Mouse (Mus musculus) neural tube, embryonic 11.5 days (tissue): ENCODE measurements around the gene Gimap8. TPM values are rescaled to one million over a fixed set of nuclear protein-coding genes. Genes with fewer than 3 reads are reported as not detected.

Source experiments
- ATAC-seq: fragments of 200-750 bp; cut with Nextera tagmentation; 2 replicates; pipeline ENCODE4 v1.8.0; 2017; ENCODE audit warnings: moderate number of reproducible peaks, mild to moderate bottlenecking, moderate TSS enrichment, moderate library complexity; ENCODE audit not compliant: insufficient read depth, low FRiP score, low TSS enrichment
- DNase-seq: peaks from one replicate; pipeline ENCODE4 v3.0.0-alpha.2; 2015; ENCODE audit warnings: low spot score
- H3K27ac ChIP-seq: fragments of 300-500 bp; sonication (generic); 2 replicates; pipeline ENCODE4 v1.5.1; 2014; ENCODE audit warnings: low read depth, mild to moderate bottlenecking, low read length
- H3K27me3 ChIP-seq: fragments of 300-500 bp; sonication (generic); 2 replicates; pipeline ENCODE4 v1.6.1; 2014; ENCODE audit warnings: mild to moderate bottlenecking, low read length, mixed read lengths; ENCODE audit not compliant: control insufficient read depth, insufficient read depth
- H3K36me3 ChIP-seq: fragments of 300-500 bp; sonication (generic); 2 replicates; pipeline ENCODE4 v1.6.1; 2014; ENCODE audit warnings: mild to moderate bottlenecking, low read length, moderate library complexity, mixed read lengths; ENCODE audit not compliant: control insufficient read depth, insufficient read depth
- H3K4me1 ChIP-seq: fragments of 300-500 bp; sonication (generic); 2 replicates; pipeline ENCODE4 v1.6.1; 2014; ENCODE audit warnings: low read length, mixed read lengths; ENCODE audit not compliant: control insufficient read depth, insufficient read depth
- H3K4me2 ChIP-seq: fragments of 300-500 bp; sonication (generic); 2 replicates; pipeline ENCODE4 v1.6.1; 2014; ENCODE audit warnings: low read depth, mild to moderate bottlenecking, moderate library complexity
- H3K4me3 ChIP-seq: fragments of 300-500 bp; sonication (generic); 2 replicates; pipeline ENCODE4 v1.5.1; 2014; ENCODE audit warnings: low read depth, low read length
- H3K9ac ChIP-seq: fragments of 300-500 bp; sonication (generic); 2 replicates; pipeline ENCODE4 v1.6.1; 2014; ENCODE audit warnings: mild to moderate bottlenecking, low read length
- H3K9me3 ChIP-seq: fragments of 300-500 bp; sonication (generic); 2 replicates; pipeline ENCODE4 v1.6.1; 2016; ENCODE audit warnings: low read length; ENCODE audit not compliant: control insufficient read depth
- WGBS: fragments of 180-500 bp; shearing (Covaris S2); extraction: QIAGEN DNeasy Blood & Tissue Kit; methylation state at CpG from one replicate; pipeline ENCODE4 v1.1.7; 2014; 5-methylcytosine and 5-hydroxymethylcytosine counted together
- polyA plus RNA-seq: library from polyadenylated mRNA; unstranded; fragments of >200 nt; fragmentation: Nextera tagmentation; extraction: Ambion mirVana; gene quantifications from 2 replicates; pipeline ENCODE4 v1.2.1, GENCODE M21; 2014

The Gimap8 gene
- polyA plus RNA-seq, 1 experiment from 2014 or later, result 0.23 TPM

DNA sequence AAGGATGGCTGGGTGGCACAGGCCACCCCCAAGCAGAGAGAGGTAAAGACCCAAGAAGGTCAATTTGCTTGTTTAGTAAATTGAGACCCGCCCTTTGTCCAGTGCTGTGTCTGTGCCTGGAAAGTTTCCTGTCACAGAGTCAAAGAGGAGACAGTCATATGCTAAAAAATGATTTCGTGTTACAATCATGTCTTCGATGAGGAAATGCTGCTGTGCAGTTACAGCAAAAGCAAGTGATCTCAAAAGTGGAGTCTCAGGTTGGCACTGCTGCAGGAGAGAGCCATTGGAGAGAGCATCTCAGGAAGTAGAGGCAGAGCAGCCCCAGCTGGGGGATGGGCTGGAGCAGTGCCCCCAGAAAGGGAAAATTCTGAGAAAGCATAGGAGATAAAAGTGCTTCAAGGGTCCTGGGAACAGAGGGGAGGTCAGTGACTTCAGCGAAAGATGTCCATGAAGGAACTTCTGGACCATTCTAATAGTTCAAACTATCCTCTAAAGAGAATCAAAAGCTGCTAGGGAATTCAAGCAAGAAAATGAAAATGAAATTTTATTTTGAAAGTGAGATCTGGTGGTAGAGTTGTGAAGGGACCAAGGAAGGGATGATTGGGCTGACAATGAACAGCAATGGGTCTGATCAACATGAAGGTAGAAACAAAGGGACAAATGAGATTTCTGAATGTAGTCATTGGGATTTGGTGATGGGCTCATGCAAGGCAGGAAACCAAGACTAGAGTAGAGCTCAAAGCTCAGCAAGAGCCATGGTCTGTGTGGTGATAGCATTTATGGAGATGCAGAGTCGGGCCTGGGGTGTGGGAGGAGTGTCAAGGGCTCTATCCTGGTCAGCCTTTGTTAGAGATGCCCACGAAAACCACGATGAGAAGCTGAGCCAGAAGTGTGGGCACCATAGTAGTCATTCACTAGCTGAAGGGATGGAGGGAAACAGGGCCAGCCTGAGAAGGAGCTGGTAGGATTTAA lies 38.9 kb downstream of the Gimap8 start:
- H3K9ac ChIP-seq, result no peak overlapping the region
- no peaks in the 10 kb centered on the region for H3K4me1 ChIP-seq
- 81% methylated on average over 7 of the region's 7 CpGs for WGBS
- DNase-seq (no peak), ATAC-seq (no peak)
- no peak overlapping the region for H3K27ac ChIP-seq
- no peak overlapping the region for H3K4me2 ChIP-seq
- H3K36me3 ChIP-seq, result no peaks in the 10 kb centered on the region
- no peaks in the 10 kb centered on the region for H3K9me3 ChIP-seq
- H3K4me3 ChIP-seq, result no peak overlapping the region
- H3K27me3 ChIP-seq, result no peaks in the 10 kb centered on the region

DNA sequence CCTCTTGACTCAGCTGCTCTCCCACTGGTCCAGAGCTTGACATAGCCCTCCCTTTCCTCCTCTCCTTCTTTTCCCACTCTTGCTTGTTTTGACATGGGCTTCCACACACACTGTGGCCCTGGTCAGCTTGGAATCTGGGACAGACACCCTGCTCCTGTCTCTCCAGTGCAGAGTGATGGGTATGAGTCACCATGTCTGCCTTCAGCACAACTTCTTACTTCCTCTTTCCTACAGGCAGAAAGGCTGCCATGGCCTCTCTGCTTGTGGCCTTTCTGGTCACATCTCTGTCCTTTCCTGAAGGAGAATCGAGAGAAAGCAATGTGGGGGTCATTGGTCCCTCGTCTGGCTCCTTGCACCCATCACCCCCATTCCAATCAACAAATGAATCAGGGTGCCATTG lies 40.0 kb downstream of the Gimap8 start:
- Histone ChIP-seq H3K4me1 (no peaks in the 10 kb centered on the region), H3K36me3 (no peaks in the 10 kb centered on the region), H3K27me3 (no peaks in the 10 kb centered on the region), H3K4me3 (no peak overlapping the region), H3K4me2 (no peak overlapping the region), H3K27ac (no peak overlapping the region), H3K9ac (no peak overlapping the region), H3K9me3 (no peaks in the 10 kb centered on the region)
- ATAC-seq (no peak), DNase-seq (no peak)
- WGBS, result 86% methylated on average over 2 of the region's 2 CpGs

DNA sequence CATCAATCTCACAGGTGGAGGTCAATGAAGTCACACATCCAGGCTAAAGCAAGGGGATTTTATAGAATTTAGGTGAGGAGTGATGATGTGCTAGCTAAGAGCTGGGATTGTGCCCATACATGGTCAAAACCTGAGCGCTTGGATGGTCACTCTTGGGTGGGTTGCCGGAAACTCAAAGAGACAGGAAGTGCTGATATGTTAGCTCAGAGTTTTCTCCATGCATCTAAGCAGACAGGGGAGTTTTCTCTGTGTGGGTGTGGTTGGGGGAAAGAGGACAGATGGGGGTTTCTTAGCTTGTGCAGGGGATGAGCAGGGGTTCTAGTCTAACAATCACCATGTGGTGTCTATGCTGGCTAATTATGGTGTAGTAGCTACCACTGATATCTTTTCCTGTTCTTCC lies 42.3 kb downstream of the Gimap8 start:
- H3K4me3 ChIP-seq, result no peak overlapping the region
- no peak overlapping the region for H3K4me2 ChIP-seq
- H3K27me3 ChIP-seq, result no peaks in the 10 kb centered on the region
- ATAC-seq, result no peak
- H3K27ac ChIP-seq, result no peak overlapping the region
- WGBS, result 87% methylated on average over 2 of the region's 2 CpGs
- no peaks in the 10 kb centered on the region for H3K9me3 ChIP-seq
- no peak overlapping the region for H3K9ac ChIP-seq
- DNase-seq, result no peak
- no peaks in the 10 kb centered on the region for H3K4me1 ChIP-seq
- no peaks in the 10 kb centered on the region for H3K36me3 ChIP-seq

DNA sequence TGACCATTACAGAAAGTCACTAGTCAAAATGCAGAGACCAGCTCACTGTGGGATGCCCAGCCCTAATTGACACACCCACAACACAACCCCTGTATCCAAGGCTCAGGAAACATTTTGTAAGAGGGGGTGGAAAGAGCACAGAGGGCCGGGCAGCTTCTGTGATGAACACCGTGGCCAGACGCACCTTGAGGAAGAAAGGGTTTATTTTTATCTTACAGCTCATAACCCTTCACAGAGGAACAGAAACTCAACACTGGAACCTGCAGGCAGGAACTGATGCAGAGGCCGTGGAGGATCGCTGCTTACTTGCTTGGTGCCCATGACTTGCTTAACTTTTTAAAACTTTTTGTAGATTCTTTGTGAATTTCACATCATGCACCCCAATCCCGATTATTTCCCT lies 45.9 kb downstream of the Gimap8 start:
- no peak for ATAC-seq
- 92% methylated on average over 6 of the region's 6 CpGs for WGBS
- H3K4me1 ChIP-seq, result no peaks in the 10 kb centered on the region

DNA sequence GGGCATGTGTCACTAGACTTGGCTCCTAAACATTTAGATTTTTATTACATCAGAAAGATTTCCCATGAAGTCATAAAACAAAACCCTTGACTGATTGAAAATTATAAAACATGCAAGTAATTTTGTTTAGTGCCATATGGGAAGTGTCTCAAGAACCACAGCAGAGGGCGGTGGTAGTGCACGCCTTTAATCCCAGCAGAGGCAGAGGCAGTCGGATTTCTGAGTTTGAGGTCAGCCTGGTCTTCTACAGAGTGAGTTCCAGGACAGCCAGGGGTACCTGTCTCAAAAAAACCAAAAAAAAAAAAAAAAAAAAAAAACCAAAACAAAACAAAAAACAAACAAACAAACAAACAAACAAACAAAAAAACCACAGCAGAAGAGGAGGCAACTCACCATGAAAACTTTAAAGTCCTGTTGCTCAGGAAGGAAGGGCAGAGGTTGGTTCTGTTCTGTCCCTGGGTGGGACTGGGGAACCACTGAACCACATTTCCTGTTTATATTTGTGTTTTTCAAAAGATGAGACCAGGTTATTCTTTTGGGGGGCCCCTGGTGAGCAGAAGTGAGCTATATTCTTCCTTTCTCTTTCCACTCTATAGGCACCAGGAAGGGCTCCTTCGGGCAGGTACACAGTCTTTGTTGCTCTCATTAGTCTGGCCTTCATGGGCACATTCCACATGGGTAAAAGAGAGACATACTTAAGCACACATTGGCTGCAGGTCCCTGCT lies 50.0 kb downstream of the Gimap8 start:
- Histone ChIP-seq H3K9ac (no peak overlapping the region), H3K4me2 (no peak overlapping the region), H3K27me3 (no peaks in the 10 kb centered on the region), H3K4me3 (no peak overlapping the region), H3K36me3 (no peaks in the 10 kb centered on the region), H3K4me1 (no peaks in the 10 kb centered on the region), H3K9me3 (no peaks in the 10 kb centered on the region), H3K27ac (no peak overlapping the region)
- no peak for DNase-seq
- no peak for ATAC-seq
- 92% methylated on average over 4 of the region's 4 CpGs for WGBS

More for the DNA sequence above, 45.9 kb downstream of the Gimap8 start:
- H3K27me3 ChIP-seq, result no peaks in the 10 kb centered on the region
- no peaks in the 10 kb centered on the region for H3K36me3 ChIP-seq
- no peak overlapping the region for H3K9ac ChIP-seq
- no peak overlapping the region for H3K27ac ChIP-seq
- no peak overlapping the region for H3K4me2 ChIP-seq
- DNase-seq, result no peak
- no peak overlapping the region for H3K4me3 ChIP-seq
- H3K9me3 ChIP-seq, result no peaks in the 10 kb centered on the region

DNA sequence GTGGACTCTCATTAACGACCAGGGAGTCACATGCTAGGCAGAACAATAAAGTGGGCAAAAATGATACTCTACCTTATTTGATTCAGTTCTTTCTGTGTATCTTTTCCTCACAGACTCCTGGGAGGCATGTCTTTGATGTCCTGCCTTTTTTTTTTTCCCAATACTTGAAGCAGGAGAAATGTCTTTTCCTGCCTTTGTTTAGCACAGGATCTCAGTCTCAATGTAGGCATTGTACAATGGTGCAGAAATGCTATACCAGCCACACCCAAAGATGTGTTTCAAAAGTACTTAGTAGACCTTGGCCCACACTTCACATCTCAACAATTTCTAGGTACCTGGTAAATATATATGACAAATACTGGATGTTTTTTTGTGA lies 50.5 kb downstream of the Gimap8 start:
- ATAC-seq (no peak), DNase-seq (no peak)
- WGBS, result 70% methylated on average over 1 of the region's 1 CpGs
- no peaks in the 10 kb centered on the region for H3K9me3 ChIP-seq
- H3K27ac ChIP-seq, result no peak overlapping the region
- no peak overlapping the region for H3K4me3 ChIP-seq
- H3K9ac ChIP-seq, result no peak overlapping the region
- H3K36me3 ChIP-seq, result no peaks in the 10 kb centered on the region
- H3K4me1 ChIP-seq, result no peaks in the 10 kb centered on the region
- no peak overlapping the region for H3K4me2 ChIP-seq
- no peaks in the 10 kb centered on the region for H3K27me3 ChIP-seq

DNA sequence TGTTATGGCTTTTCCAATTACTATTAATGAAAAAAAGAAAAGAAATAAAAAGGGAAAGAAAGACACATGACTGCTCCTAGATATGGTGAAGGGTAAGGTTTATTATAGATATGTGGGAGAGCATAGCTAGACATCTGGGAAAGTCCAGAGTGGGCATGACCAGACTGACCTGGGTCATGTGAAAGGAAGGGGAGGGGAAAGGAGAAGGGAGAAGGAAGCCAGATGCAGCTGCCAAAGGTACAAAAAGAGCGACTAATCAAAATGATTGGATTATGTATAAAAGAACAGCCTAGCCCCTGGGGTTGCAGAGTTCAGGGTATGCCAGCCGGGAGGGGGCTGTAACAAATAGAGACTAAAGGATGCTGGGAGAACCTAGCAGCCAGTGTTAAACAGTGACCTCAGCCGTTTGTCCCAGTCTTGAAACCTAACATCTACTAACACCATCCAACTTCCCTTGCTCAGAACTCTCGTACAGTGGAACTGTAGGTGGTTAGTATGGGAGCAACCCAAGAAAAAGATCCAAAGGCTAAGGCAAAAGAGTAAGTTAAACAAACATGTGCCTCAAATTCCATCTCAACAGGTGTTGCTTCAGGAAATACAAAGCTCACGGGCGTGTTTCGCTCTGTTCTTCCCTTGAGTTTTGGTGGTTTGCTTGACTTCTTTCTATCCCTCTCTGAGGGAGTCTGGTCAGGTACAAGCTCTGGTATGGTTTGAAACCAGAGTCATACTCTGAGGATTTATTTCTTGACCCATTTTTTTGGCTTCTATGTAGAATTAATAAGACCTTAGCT lies 51.2 kb downstream of the Gimap8 start:
- 85% methylated on average over 7 of the region's 7 CpGs for WGBS
- Histone ChIP-seq H3K27me3 (no peaks in the 10 kb centered on the region), H3K9me3 (no peaks in the 10 kb centered on the region), H3K27ac (no peak overlapping the region), H3K36me3 (no peaks in the 10 kb centered on the region), H3K4me1 (no peaks in the 10 kb centered on the region), H3K9ac (no peak overlapping the region), H3K4me3 (no peak overlapping the region), H3K4me2 (no peak overlapping the region)
- ATAC-seq, result no peak
- DNase-seq, result no peak

DNA sequence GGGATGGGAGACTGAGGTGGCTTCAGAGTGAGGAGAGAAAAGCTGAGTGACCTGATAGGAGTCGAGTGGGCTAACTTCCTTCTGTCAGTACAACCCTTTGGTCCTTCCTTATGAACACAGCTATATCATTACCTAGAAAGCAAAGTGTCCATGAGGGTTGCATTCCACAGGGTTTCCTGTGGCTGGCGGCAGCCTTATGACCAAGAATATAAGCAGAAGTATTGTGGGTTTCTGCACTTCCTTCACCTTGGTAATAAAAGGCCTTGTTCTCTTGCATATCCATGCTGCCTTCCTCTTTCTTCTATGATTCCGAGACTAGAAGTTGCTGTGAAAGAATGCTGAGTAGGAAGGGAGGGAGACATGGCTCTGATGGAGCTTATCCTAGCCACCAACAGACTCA lies 51.9 kb downstream of the Gimap8 start:
- no peak overlapping the region for H3K27ac ChIP-seq
- 74% methylated on average over 3 of the region's 3 CpGs for WGBS
- no peaks in the 10 kb centered on the region for H3K36me3 ChIP-seq
- H3K9me3 ChIP-seq, result no peaks in the 10 kb centered on the region
- H3K9ac ChIP-seq, result no peak overlapping the region
- DNase-seq (no peak), ATAC-seq (no peak)
- H3K4me2 ChIP-seq, result no peak overlapping the region
- no peaks in the 10 kb centered on the region for H3K4me1 ChIP-seq
- no peaks in the 10 kb centered on the region for H3K27me3 ChIP-seq
- H3K4me3 ChIP-seq, result no peak overlapping the region
